17 mouse cellular contexts compared by ENCODE assay signal in genomic region chr9:40631101-40631500, GRCm38 (mm10). TPM values are rescaled to one million over a fixed set of nuclear protein-coding genes. Genes with fewer than 3 reads are reported as not detected.
DNase-seq lines count a peak whose midpoint lies in the region; ATAC-seq and TF ChIP-seq lines count a peak whose summit lies in the region.
"Had no signal": no experiment of that assay in that cellular context is flagged by ENCODE, and none has a peak within 500 bp of the region (broad histone marks: within the 10 kb centered on the region; RNA-seq: fewer than 3 reads in every experiment).

No protein-coding gene starts in this region.

- no peak overlapping the region for H3K4me3 ChIP-seq in macrophage (ENCODE audit: inconsistent target)
- no peak overlapping the region for H3K4me3 ChIP-seq in midbrain, postnatal 0 days (ENCODE audit: low read depth, low read length)
- H3K4me3 ChIP-seq: heart, embryonic 12.5 days; hindbrain, embryonic 13.5 days; liver, embryonic 13.5 days; neural tube, embryonic 12.5 days had no signal

- H3K4me2 ChIP-seq in midbrain, postnatal 0 days (ENCODE audit: low read depth, low read length, poor library complexity, severe bottlenecking) = no peak overlapping the region
- H3K4me2 ChIP-seq: heart, embryonic 12.5 days; hindbrain, embryonic 13.5 days; liver, embryonic 13.5 days; neural tube, embryonic 12.5 days had no signal

- ATAC-seq in cerebellum, adult (ENCODE audit: insufficient number of reproducible peaks, low FRiP score, low TSS enrichment) = peak; percentile 26; the same call in 1 of the 2 replicates
- no peak for ATAC-seq in midbrain, postnatal 0 days (ENCODE audit: low FRiP score)

- H3K9ac ChIP-seq in midbrain, postnatal 0 days (replicated peaks; ENCODE audit: low read length, poor library complexity, severe bottlenecking) = no peak overlapping the region
- H3K9ac ChIP-seq: heart, embryonic 12.5 days; hindbrain, embryonic 13.5 days; liver, embryonic 13.5 days; neural tube, embryonic 12.5 days had no signal

- H3K9me3 ChIP-seq in midbrain, postnatal 0 days (ENCODE audit: low read length) = no peaks in the 10 kb centered on the region
- H3K9me3 ChIP-seq: heart, embryonic 12.5 days; hindbrain, embryonic 13.5 days; liver, embryonic 13.5 days; neural tube, embryonic 12.5 days had no signal

- no peaks in the 10 kb centered on the region for H3K36me3 ChIP-seq in macrophage (ENCODE audit: inconsistent target)
- H3K36me3 ChIP-seq in midbrain, postnatal 0 days (ENCODE audit: insufficient read depth, low read length) = no peaks in the 10 kb centered on the region
- H3K36me3 ChIP-seq: heart, embryonic 12.5 days; hindbrain, embryonic 13.5 days; liver, embryonic 13.5 days; neural tube, embryonic 12.5 days had no signal

- DNase-seq in cerebellum, adult 18-20 months = no peak
- DNase-seq in layer of hippocampus, adult 9-11 months = peak; percentile 44
- no peak for DNase-seq in layer of hippocampus, postnatal 10 days (ENCODE audit: low spot score in 2 of 2)
- peak; percentile 28 to 41 for DNase-seq in B cell, adult 2 months
- no peak for DNase-seq in urinary bladder, adult 18-20 months (ENCODE audit: low spot score in 2 of 2)
- no peak for DNase-seq in midbrain, postnatal 0 days (ENCODE audit: low spot score)
- DNase-seq: liver, embryonic 13.5 days; right cerebral cortex, postnatal 14 days had no signal

- 5% methylated on average over 6 of the region's 6 CpGs for WGBS in macrophage (ENCODE audit: missing documents)
- WGBS in midbrain, postnatal 0 days = 69% methylated on average over 6 of the region's 6 CpGs

- no peaks in the 10 kb centered on the region for H3K27me3 ChIP-seq in midbrain, postnatal 0 days (ENCODE audit: insufficient read depth, low read length)
- H3K27me3 ChIP-seq: heart, embryonic 12.5 days; hindbrain, embryonic 13.5 days; liver, embryonic 13.5 days; neural tube, embryonic 12.5 days had no signal

- H3K27ac ChIP-seq in macrophage = peak overlapping the region; percentile 70
- H3K27ac ChIP-seq in midbrain, postnatal 0 days (ENCODE audit: low read depth, low read length) = no peak overlapping the region
- H3K27ac ChIP-seq: hindbrain, embryonic 13.5 days; kidney, postnatal 0 days; liver, embryonic 13.5 days; neural tube, embryonic 12.5 days had no signal

- H3K79me2 ChIP-seq in macrophage (ENCODE audit: inconsistent target) = no peaks in the 10 kb centered on the region

- TF ChIP-seq CTCF in midbrain, postnatal 0 days (IDR thresholded peaks at IDR 0.05) = no peak

- H3K4me1 ChIP-seq in midbrain, postnatal 0 days (ENCODE audit: insufficient read depth, low read length) = peaks cover 3% of the 10 kb centered on the region; the same call in 1 of the 2 replicates
- H3K4me1 ChIP-seq: heart, embryonic 12.5 days had no signal

RNA-seq across cellular contexts. Expression of gene Gm21915, which starts 39.3 kb away (rescaled TPM):
- not detected for total RNA-seq in layer of hippocampus, postnatal 10 days (2021)
- total RNA-seq in macrophage (2018; cell fraction: chromatin; rRNA removed) = not detected
- not detected for total RNA-seq in macrophage (2018; cell fraction: cytosol; rRNA removed)
- total RNA-seq in macrophage (2018; cell fraction: nucleus; rRNA removed) = not detected
- not detected in 3 replicates for polyA plus RNA-seq in macrophage (2018)
- total RNA-seq in midbrain, postnatal 0 days (2014; rRNA removed) = not detected in 2 replicates
- not detected in 2 replicates for polyA plus RNA-seq in midbrain, postnatal 0 days (2015; fragmentation: Nextera tagmentation; extraction: Ambion mirVana)
- total RNA-seq: adrenal gland, postnatal 4 days; left cerebral cortex, postnatal 10 days; MEL had no signal
- polyA plus RNA-seq: heart, embryonic 12.5 days; hindbrain, embryonic 13.5 days; kidney, postnatal 0 days; liver, embryonic 13.5 days; neural tube, embryonic 12.5 days had no signal

RNA-seq across cellular contexts. Expression of gene Clmp, which starts 54.7 kb away (rescaled TPM):
- 10 to 100 TPM; 46.5 to 46.6 TPM for total RNA-seq in layer of hippocampus, postnatal 10 days (2021)
- total RNA-seq in macrophage (2018; cell fraction: chromatin; rRNA removed) = 1 to 10 TPM in 5 of 26 experiments, under 1 TPM in 14, not detected in 7; 0.13 to 4.9 (median 0.58) TPM
- total RNA-seq in macrophage (2018; cell fraction: cytosol; rRNA removed) = under 1 TPM; 0.14 to 0.91 (median 0.32) TPM
- total RNA-seq in macrophage (2018; cell fraction: nucleus; rRNA removed) = 1 to 10 TPM in 6 of 26 experiments, under 1 TPM in 20; 0.13 to 5.6 (median 0.66) TPM
- 0.20 to 0.57 TPM (median 0.23 TPM) in 3 replicates for polyA plus RNA-seq in macrophage (2018)
- 57.0 and 74.1 TPM in 2 replicates for total RNA-seq in midbrain, postnatal 0 days (2014; rRNA removed)
- 47.5 and 48.8 TPM in 2 replicates for polyA plus RNA-seq in midbrain, postnatal 0 days (2015; fragmentation: Nextera tagmentation; extraction: Ambion mirVana)
- total RNA-seq: MEL had no signal

Comparison
In these comparisons a context has a peak if more than half of its experiments do, and no peak if none do; other contexts are left out.
1. DNase-seq: peak in layer of hippocampus, adult 9-11 months (single experiment) and B cell, adult 2 months (2 of 2); none in cerebellum, adult 18-20 months (0 of 2), layer of hippocampus, postnatal 10 days (0 of 2), urinary bladder, adult 18-20 months (0 of 2) and midbrain, postnatal 0 days (single experiment).